Mouse (Mus musculus) lung, embryonic 16.5 days (tissue): ENCODE data around the gene Ccpg1. TPM values are rescaled to one million over a fixed set of nuclear protein-coding genes. Genes with fewer than 3 reads are reported as not detected.

Experiments
- ATAC-seq: fragments of 200-750 bp; cut with Nextera tagmentation; 2 replicates; pipeline ENCODE4 v1.8.0; 2017; ENCODE audit warnings: low read depth, mild to moderate bottlenecking, moderate library complexity
- H3K27ac ChIP-seq: fragments of 300-500 bp; sonication (generic); 2 replicates; pipeline ENCODE4 v1.5.1; 2014; ENCODE audit warnings: mild to moderate bottlenecking, control low read depth, low read length
- H3K27me3 ChIP-seq: fragments of 300-500 bp; sonication (generic); 2 replicates; pipeline ENCODE4 v1.6.1; 2014; ENCODE audit warnings: low read depth, low read length, mixed read lengths; ENCODE audit not compliant: control insufficient read depth, insufficient read depth
- H3K36me3 ChIP-seq: fragments of 300-500 bp; sonication (generic); 2 replicates; pipeline ENCODE4 v1.6.1; 2014; ENCODE audit warnings: low read length; ENCODE audit not compliant: control insufficient read depth, insufficient read depth
- H3K4me1 ChIP-seq: fragments of 300-500 bp; sonication (generic); replicated peaks from 2 replicates; pipeline ENCODE4 v1.6.1; 2014; ENCODE audit warnings: low read length, mixed read lengths; ENCODE audit not compliant: control insufficient read depth, insufficient read depth
- H3K4me2 ChIP-seq: fragments of 300-500 bp; sonication (generic); 2 replicates; pipeline ENCODE4 v1.6.1; 2014; ENCODE audit warnings: low read depth, low read length, control low read depth
- H3K4me3 ChIP-seq: fragments of 300-500 bp; sonication (generic); 2 replicates; pipeline ENCODE4 v1.5.1; 2014; ENCODE audit warnings: mild to moderate bottlenecking, low read length, control low read depth
- H3K9ac ChIP-seq: fragments of 300-500 bp; sonication (generic); 2 replicates; pipeline ENCODE4 v1.6.1; 2014; ENCODE audit warnings: low read length, control low read depth
- H3K9me3 ChIP-seq: fragments of 300-500 bp; sonication (generic); 2 replicates; pipeline ENCODE4 v1.6.1; 2016; ENCODE audit warnings: low read length; ENCODE audit not compliant: control insufficient read depth
- WGBS: fragments of 180-500 bp; shearing (Covaris S2); extraction: QIAGEN DNeasy Blood & Tissue Kit; methylation state at CpG from one replicate; pipeline ENCODE4 v1.1.7; 2014; 5-methylcytosine and 5-hydroxymethylcytosine counted together
- microRNA-seq: library from miRNA; unstranded; fragments of <30 nt; microRNA quantifications from one replicate; pipeline ENCODE4, GENCODE M21; 2016
- polyA plus RNA-seq: library from polyadenylated mRNA; unstranded; fragments of >200 nt; fragmentation: Nextera tagmentation; extraction: Ambion mirVana; gene quantifications from 2 replicates; pipeline ENCODE4 v1.2.1, GENCODE M21; 2015

Gene Ccpg1
- polyA plus RNA-seq, 1 experiment from 2014 or later, result 38.5 TPM

DNA sequence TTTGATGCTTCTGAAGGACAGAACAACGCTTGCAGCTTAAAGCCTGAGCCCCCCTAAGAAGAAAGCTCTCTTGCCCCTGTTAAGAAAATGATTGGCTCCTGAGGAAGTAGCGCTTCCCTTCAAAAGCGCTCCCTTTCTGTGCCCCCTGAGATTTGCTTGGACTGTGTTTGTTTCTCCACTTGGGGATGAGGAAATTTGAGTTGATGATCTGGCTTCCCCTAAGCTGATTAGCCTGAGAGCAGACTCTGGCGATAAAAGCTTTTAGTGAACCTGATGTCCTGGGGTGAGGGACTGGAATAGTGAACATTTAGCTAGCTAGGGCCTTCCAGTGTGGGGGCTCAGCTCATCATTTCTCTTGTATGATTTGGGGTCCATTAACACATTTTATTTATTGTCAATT is 63.7 kb downstream of the Ccpg1 start:
- Histone ChIP-seq H3K36me3 (no peaks in the 10 kb centered on the region), H3K4me1 (peaks cover 18% of the 10 kb centered on the region), H3K9me3 (no peaks in the 10 kb centered on the region), H3K4me3 (no peak overlapping the region), H3K27me3 (no peaks in the 10 kb centered on the region), H3K4me2 (no peak overlapping the region), H3K9ac (no peak overlapping the region), H3K27ac (no peak overlapping the region)
- WGBS, result 19% methylated on average over 4 of the region's 4 CpGs
- no peak for ATAC-seq

DNA sequence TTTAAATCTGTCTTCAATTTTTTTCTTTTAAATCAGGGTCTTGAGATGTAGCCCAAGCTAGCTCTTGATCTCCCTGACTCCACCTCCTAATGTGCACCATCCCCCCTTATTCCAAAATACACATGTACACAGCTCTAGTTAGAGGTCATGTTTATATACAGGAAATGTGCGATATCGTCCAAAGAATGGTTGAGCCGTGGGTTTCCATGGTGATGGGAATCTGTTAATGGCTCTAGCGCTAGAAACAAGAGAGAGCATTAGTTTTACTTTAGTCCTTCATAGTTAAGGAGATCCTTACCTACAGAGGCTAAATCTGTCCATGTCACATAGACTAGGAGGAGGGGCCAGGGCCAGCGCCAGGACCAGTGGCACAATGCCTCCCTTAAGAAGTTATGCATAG is 64.6 kb downstream of the Ccpg1 start:
- Histone ChIP-seq H3K9ac (no peak overlapping the region), H3K4me3 (no peak overlapping the region), H3K36me3 (no peaks in the 10 kb centered on the region), H3K9me3 (no peaks in the 10 kb centered on the region), H3K4me2 (no peak overlapping the region), H3K27me3 (no peaks in the 10 kb centered on the region), H3K4me1 (peaks cover 13% of the 10 kb centered on the region), H3K27ac (no peak overlapping the region)
- 0 out of 2 replicates have a peak, but pooled peaks have one; percentile 44 for ATAC-seq
- 19% methylated on average over 5 of the region's 5 CpGs for WGBS

DNA sequence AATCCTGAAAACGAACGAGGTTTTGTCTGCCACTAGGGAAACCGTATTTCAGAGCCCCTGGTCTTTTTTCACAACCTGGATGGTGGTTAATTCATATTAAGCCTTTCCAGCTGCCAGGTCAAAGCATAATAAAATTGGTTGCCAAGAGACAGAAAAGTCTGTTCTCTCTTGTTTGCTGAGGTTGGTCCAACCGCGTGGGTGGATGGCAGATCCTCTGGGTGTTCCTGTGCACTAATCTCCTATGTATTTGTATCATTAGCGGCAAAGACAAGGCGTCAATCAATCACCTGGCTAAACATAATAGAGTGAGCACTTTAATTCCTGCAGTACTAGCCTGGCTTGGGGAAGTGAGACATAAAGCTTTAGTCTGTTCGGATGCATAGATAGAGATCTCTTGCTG is 65.4 kb downstream of the Ccpg1 start:
- WGBS, result 54% methylated on average over 8 of the region's 8 CpGs
- Histone ChIP-seq H3K27me3 (no peaks in the 10 kb centered on the region), H3K4me1 (peaks cover 9% of the 10 kb centered on the region), H3K4me2 (no peak overlapping the region), H3K36me3 (no peaks in the 10 kb centered on the region), H3K9ac (no peak overlapping the region), H3K4me3 (no peak overlapping the region), H3K9me3 (no peaks in the 10 kb centered on the region), H3K27ac (no peak overlapping the region)
- ATAC-seq, result no peak

DNA sequence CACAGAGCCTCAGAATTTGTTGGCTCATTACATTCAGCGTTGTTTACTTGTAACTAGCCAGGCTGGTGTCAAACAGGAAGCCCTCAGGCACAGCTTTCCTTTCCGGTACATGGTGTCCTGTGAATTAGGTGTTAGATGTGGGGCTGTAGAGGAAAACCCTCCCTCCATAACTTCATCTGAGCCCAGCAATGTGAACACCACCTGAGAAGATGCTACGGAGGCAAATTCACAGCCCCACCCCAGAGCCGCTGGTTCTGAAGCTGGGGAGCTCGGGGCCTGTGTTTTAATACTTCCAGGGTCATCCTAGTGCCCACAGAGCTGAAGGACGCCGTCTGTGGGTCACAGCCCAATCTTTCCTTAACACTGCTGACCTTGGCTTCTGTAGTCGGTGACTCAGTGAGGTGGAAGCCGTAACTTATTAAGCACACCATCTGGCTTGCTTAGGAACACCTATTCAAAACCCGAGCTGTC is 70.2 kb downstream of the Ccpg1 start:
- Histone ChIP-seq H3K4me2 (no peak overlapping the region), H3K9me3 (no peaks in the 10 kb centered on the region), H3K27ac (no peak overlapping the region), H3K27me3 (no peaks in the 10 kb centered on the region), H3K4me1 (no peaks in the 10 kb centered on the region; the same call in 1 of the 2 replicates), H3K36me3 (no peaks in the 10 kb centered on the region), H3K4me3 (no peak overlapping the region), H3K9ac (no peak overlapping the region)
- WGBS, result 49% methylated on average over 10 of the region's 10 CpGs
- no peak for ATAC-seq

DNA sequence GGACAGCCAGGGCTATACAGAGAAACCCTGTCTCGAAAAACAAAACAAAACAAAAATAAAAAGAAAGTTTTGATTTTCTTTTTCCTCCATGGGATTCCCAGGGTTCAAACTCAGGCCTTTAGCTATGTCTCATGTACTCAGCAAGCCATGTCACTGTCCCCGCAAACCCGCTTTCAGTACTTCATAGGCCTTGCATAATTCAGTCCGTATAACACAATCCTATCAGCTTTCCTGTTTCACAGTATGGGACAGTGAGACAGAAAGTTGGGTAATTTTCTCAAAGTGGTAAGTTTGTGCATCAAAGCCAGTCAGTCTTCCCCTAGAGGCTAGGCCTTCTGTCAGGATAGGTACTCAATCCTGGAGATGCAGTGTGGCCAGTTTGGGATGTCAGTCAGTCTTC is 74.0 kb downstream of the Ccpg1 start:
- Histone ChIP-seq H3K4me1 (peaks cover 5% of the 10 kb centered on the region), H3K9ac (no peak overlapping the region), H3K36me3 (no peaks in the 10 kb centered on the region), H3K9me3 (no peaks in the 10 kb centered on the region), H3K4me3 (no peak overlapping the region), H3K27ac (no peak overlapping the region), H3K27me3 (no peaks in the 10 kb centered on the region), H3K4me2 (no peak overlapping the region)
- WGBS, result 91% methylated on average over 4 of the region's 4 CpGs
- no peak for ATAC-seq

DNA sequence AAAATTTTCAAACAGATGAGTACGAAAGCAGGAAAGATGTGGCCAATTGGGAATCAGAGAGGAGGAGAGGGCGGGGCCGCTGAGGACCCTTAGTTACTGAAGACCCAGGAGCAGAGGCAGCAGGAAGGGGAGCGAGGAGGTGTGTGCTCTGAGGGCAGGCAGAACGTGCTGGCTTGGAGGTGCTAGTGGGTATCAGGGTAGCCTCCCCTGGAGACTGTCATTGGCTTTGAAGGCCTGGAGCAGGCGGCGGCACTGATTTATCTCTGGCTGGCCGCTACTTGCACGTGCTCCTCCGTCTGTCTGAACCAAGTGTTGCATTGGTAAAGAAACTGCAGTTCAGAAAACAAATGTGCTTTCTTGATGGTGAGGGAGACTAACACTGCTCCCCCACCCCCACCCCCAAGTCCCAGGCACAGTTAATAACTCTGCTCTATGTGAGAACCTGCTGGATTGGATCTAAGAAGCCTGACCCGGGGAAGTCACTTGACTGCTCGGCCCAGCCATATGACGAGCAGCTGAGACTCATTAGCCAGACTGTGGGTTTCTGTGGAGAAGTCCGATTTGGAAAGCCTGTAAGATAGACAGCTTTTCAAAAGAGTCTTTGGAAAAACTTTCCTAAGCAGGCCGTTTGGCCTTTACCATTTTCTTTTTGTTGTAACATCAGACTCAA is 78.5 kb downstream of the Ccpg1 start:
- Histone ChIP-seq H3K36me3 (no peaks in the 10 kb centered on the region), H3K9me3 (no peaks in the 10 kb centered on the region), H3K27me3 (no peaks in the 10 kb centered on the region), H3K9ac (0 out of 2 replicates have a peak overlapping the region, but pooled peaks have one; percentile 6), H3K4me1 (peaks cover 19% of the 10 kb centered on the region), H3K27ac (no peak overlapping the region), H3K4me2 (peak overlapping the region; percentile 39), H3K4me3 (no peak overlapping the region)
- 25% methylated on average over 15 of the region's 15 CpGs for WGBS
- ATAC-seq, result no peak

Small RNAs within 50 kb of the gene (microRNA-seq; reads per million reads assigned to microRNA genes)
- gene Gm27353, result not detected

Other genes with a start within 250 kb of the Ccpg1 start
- gene Prtg, start 178.6 kb upstream of the Ccpg1 start, polyA plus RNA-seq, result 0.34 and 0.40 TPM in 2 replicates
- gene Pygo1, start 59.8 kb upstream of the Ccpg1 start, polyA plus RNA-seq, result 2.9 and 3.0 TPM in 2 replicates
- gene Dyx1c1, start 26.6 kb upstream of the Ccpg1 start, polyA plus RNA-seq, result 2.3 and 2.4 TPM in 2 replicates
- not detected in 2 replicates for gene Gm44503, start 26.6 kb upstream of the Ccpg1 start, polyA plus RNA-seq
- gene Ccpg1os, start within 50 bp of the Ccpg1 start, polyA plus RNA-seq, result 30.1 and 30.5 TPM in 2 replicates
- gene Pigb, start 54.9 kb downstream of the Ccpg1 start, polyA plus RNA-seq, result 12.1 and 14.7 TPM in 2 replicates
- gene Rab27a, start 59.4 kb downstream of the Ccpg1 start, polyA plus RNA-seq, result 11.1 and 13.2 TPM in 2 replicates
- 0.15 TPM in 1 of 2 replicates, not detected in the other for gene Khdc3, start 116.4 kb downstream of the Ccpg1 start, polyA plus RNA-seq
- gene Gm20509, start 117.0 kb downstream of the Ccpg1 start, polyA plus RNA-seq, result not detected in 2 replicates
- gene Rsl24d1, start 128.0 kb downstream of the Ccpg1 start, polyA plus RNA-seq, result 88.0 and 91.7 TPM in 2 replicates